Mouse (Mus musculus): ENCODE data around the gene Fxyd1. TPM values are rescaled to one million over a fixed set of nuclear protein-coding genes. Genes with fewer than 3 reads are reported as not detected.

The Fxyd1 gene
- not detected in 4 replicates for total RNA-seq (2023; ENCODE audit: inconsistent age)

GRCm38 (mm10) chr7:31057071-31057470, at the start of gene Fxyd1:
TSS of gene Fxyd1 (minus strand) at chr7:31057199.

GRCm38 (mm10) chr7:31076492-31076891, 19.5 kb upstream of the Fxyd1 start, which contains the start of gene Fxyd3:
TSS of gene Fxyd3 (minus strand) at chr7:31076704.

GRCm38 (mm10) chr7:31059108-31059507, 2.1 kb upstream of the Fxyd1 start, which contains the start of gene Lgi4:
TSS of gene Lgi4 (plus strand) at chr7:31059342.

GRCm38 (mm10) chr7:31051321-31052021, 5.5 kb downstream of the Fxyd1 start, which contains the start of gene Fxyd7:
TSS of gene Fxyd7 (minus strand) at chr7:31051467.

GRCm38 (mm10) chr7:31042431-31042910, 14.5 kb downstream of the Fxyd1 start, which contains the start of gene Fxyd5:
TSS of gene Fxyd5 (minus strand) at chr7:31042481.

Other genes with a start within 250 kb of the Fxyd1 start
- 11.4 to 15.1 TPM (median 13.7 TPM) in 4 replicates for gene Ffar2, start 233.4 kb downstream of the Fxyd1 start, total RNA-seq (2023; ENCODE audit: inconsistent age)
- 0.84 to 1.7 TPM (median 1.0 TPM) in 4 replicates for gene Ffar3, start 201.0 kb downstream of the Fxyd1 start, total RNA-seq (2023; ENCODE audit: inconsistent age)
- gene Ffar1, start 195.6 kb downstream of the Fxyd1 start, total RNA-seq (2023; ENCODE audit: inconsistent age) = 21.3 to 27.3 TPM (median 25.8 TPM) in 4 replicates
- gene Cd22, start 176.9 kb downstream of the Fxyd1 start, total RNA-seq (2023; ENCODE audit: inconsistent age) = 1,045 to 1,202 TPM (median 1,120 TPM) in 4 replicates
- gene Mag, start 142.3 kb downstream of the Fxyd1 start, total RNA-seq (2023; ENCODE audit: inconsistent age) = 0.21 to 0.26 TPM in 2 of 4 replicates, not detected in the others
- gene Hamp2, start 132.5 kb downstream of the Fxyd1 start, total RNA-seq (2023; ENCODE audit: inconsistent age) = not detected in 4 replicates
- gene Hamp, start 113.2 kb downstream of the Fxyd1 start, total RNA-seq (2023; ENCODE audit: inconsistent age) = not detected in 4 replicates
- gene Usf2, start 100.4 kb downstream of the Fxyd1 start, total RNA-seq (2023; ENCODE audit: inconsistent age) = 124 to 171 TPM (median 156 TPM) in 4 replicates
- 1.6 to 2.2 TPM (median 1.9 TPM) in 4 replicates for gene Lsr, start 83.7 kb downstream of the Fxyd1 start, total RNA-seq (2023; ENCODE audit: inconsistent age)
- 0.35 TPM in 1 of 4 replicates, not detected in the others for gene Fam187b, start 83.4 kb downstream of the Fxyd1 start, total RNA-seq (2023; ENCODE audit: inconsistent age)
- gene Fxyd5, start 14.7 kb downstream of the Fxyd1 start, total RNA-seq (2023; ENCODE audit: inconsistent age) = 102 to 124 TPM (median 116 TPM) in 4 replicates
- not detected in 4 replicates for gene Fxyd7, start 5.7 kb downstream of the Fxyd1 start, total RNA-seq (2023; ENCODE audit: inconsistent age)
- gene Lgi4, start 2.1 kb upstream of the Fxyd1 start, total RNA-seq (2023; ENCODE audit: inconsistent age) = not detected in 4 replicates
- not detected in 4 replicates for gene Fxyd3, start 19.5 kb upstream of the Fxyd1 start, total RNA-seq (2023; ENCODE audit: inconsistent age)
- gene Hpn, start 58.1 kb upstream of the Fxyd1 start, total RNA-seq (2023; ENCODE audit: inconsistent age) = 0.51 to 2.1 TPM in 2 of 4 replicates, not detected in the others
- gene Scn1b, start 69.8 kb upstream of the Fxyd1 start, total RNA-seq (2023; ENCODE audit: inconsistent age) = 0.58 to 1.4 TPM (median 0.89 TPM) in 4 replicates
- gene Gramd1a, start 98.7 kb upstream of the Fxyd1 start, total RNA-seq (2023; ENCODE audit: inconsistent age) = 241 to 263 TPM (median 254 TPM) in 4 replicates
- not detected in 4 replicates for gene Scgb2b2, start 233.3 kb upstream of the Fxyd1 start, total RNA-seq (2023; ENCODE audit: inconsistent age)
- gene Scgb1b2, start 234.6 kb upstream of the Fxyd1 start, total RNA-seq (2023; ENCODE audit: inconsistent age) = not detected in 4 replicates